Mouse (Mus musculus) adrenal gland, postnatal 36 days (tissue): ENCODE measurements at regions not wholly inside any gene's neighbourhood (a gene's known extent, or its start where the extent isn't known, plus 50 kb on each side); places are given as distances from the start of the nearest gene placed in this dataset.
"Not testable (repeated sequence)": the region's sequence is repeated elsewhere in the genome, so short reads cannot be mapped to it uniquely, and the experiment has no call there.

Experiments
- DNase-seq, 2 experiments: peaks; one replicate each; pipeline ENCODE4 v3.0.0; 2021; ENCODE audit warnings: mixed read lengths in 1 of 2

DNA sequence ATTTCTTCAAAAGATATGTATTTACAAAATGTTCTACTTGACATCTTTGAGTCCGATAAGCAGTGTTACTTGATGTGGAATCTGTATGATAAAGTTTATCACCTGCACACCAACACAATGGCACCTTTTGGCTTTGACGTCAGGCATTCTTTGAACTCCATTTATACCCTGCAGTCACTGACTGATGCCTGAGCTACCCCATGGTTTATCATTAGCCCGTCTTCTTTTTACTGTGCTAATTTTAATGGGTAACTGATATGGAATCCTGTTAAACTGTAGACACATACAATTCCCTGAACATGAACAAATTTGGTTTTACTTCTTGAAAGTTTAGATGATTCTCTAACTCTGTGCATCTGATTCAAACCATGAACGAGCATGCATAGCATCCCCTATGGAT lies 253.8 kb upstream of the Klf6 start:
- no peak for DNase-seq

DNA sequence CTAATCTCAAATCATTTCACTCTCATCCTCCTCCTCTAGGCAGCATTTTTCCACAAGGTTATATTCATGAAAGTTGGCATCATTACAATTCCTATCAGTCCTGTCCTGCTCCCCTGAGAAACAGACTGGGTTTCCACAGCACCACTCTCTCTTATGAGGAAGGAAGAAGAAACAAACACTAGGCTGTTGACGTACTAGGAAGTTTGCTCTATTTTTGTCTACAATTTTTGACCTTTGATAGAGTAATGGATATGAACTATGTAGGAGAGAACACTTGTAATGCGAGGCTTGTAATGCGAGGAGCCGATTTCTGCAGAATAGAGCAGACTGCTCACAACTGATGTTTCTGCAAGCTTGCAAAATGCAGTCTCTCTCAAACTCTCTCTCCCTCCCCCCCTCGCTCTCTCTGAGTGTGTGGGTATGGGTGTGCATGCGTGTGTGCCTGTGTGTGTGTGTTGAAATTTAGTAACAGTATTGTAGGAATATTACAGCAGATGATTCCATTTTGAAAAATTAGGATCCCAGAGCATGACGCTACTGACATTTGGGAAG lies 247.0 kb upstream of the Klf6 start:
- DNase-seq = peak in 1 of 2 experiments; percentile 6

DNA sequence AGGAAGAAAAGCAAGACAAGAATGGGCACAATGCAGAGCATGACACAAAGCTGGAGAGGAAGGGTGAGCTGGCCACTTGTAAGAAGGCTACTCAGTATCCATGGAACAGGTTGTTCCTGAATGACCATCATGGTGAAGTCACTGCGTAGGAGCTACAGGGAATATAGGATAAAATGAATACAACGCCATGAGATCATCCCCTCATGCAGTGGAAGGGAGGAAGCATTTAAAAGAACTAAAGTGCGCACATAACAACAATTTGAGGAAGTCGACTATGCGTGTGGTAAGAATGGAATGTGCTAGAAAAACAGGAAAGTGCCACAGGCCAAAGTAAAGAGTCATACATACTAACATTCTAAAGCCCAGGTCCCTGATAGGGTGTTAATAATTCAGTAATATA lies 246.4 kb upstream of the Klf6 start:
- no peak for DNase-seq

DNA sequence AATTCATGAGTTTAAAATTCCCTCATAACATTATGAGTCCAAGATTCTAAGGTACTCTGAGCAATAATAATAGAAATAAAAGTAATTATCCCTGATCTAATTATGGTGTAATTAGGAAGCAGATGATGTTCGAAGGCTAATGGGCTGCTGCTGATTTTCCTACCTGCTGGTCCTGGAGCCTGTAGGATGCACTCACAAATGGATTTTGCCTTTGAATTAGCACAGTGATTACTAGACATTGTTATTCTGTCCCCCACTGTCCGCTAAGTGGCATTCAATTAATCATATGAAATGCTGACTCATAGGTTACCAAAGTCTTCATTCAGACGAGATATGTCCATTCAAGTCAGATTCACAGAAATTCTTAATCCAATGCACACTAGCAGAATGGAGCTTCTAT lies 246.0 kb upstream of the Klf6 start:
- no peak for DNase-seq

DNA sequence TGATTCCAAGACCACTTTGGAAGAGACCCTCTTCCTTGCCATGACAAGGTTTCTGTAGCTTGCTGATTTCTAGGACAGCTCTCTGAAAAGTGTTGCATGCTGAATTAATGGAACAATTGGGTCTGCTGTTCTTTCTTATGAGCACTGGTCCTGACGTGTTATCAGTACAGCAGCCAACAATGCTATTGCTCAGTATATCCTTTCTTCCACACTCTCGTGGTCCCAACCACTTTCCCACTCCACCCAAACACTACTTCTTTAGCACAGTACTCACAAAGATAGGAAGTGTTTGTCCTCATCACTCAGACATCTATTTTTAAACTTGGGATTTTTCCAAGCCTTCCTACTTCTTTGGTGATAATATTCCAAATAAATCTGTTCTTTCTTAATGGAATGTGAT lies 233.2 kb upstream of the Klf6 start:
- DNase-seq = no peak

DNA sequence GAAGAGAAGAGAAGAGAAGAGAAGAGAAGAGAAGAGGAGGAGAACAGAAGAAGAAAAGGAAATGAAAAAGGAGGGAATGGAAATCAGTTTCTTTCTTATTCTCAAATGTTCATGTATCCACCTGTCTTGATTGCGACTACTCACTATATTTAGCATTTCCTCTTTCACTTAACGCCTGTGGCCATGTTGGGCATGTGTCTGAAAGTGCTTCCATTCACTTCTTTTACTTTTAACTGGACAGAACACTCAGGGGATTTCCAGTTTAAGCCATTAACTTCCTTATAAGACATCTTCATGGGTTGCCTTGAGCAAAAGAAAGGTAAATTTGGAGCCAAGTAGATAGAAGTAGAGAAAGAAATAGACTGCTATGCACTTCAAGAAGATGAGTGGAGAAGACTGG lies 226.3 kb upstream of the Klf6 start:
- DNase-seq = no peak

DNA sequence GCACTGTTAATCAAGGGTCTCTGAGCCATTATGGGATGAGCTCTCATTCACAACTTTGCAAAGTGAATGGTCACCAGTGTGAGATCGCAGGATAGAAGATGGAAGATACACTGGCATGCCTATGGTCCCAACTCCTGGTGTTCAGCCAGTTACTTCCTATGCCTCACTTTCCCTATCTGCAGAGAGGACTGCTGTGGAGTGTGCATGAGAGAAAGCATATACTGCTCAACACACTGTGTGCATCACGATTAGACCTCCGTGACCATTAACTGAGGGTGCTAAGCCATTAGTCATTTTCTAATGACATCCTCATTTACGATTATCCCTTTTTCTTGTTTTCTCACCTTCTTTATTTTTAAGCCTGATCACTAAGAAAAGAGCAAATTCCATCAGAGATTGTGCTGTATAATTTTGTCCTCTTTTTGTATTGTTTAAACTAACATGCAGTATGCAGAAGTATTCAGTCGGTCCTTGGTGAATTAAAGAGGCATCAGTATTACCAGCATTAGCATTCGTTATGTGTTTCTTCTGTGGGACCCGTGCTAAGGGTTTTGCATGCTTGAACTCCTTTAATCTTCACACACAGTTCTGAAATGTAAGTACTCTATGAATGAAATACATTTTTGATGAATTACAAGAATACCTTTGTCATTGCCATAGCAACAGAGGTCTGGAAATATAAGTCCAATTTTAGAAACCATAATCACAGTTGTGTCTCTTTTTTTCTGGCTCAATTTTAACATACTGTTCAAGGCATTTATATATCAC lies 219.4 kb upstream of the Klf6 start:
- DNase-seq = no peak

DNA sequence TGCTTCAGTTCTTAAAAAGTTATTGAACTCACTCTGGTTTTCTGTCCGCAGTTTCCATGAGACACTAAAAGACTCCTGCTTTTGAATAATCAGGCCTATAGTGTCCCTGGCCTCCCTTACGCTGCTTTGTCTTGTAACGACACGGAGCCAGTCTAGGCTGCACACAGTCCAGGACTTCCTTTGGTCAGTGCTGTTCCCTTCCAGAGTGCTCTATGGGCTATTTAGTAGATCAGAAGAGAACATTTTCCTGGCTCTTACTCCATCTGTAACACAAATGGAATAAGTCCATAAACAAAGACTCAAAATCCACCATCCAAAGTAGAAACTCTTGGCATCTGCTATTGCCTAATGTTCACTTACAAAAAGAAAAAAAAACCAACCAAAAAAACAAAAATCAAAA lies 213.0 kb upstream of the Klf6 start:
- no peak for DNase-seq

DNA sequence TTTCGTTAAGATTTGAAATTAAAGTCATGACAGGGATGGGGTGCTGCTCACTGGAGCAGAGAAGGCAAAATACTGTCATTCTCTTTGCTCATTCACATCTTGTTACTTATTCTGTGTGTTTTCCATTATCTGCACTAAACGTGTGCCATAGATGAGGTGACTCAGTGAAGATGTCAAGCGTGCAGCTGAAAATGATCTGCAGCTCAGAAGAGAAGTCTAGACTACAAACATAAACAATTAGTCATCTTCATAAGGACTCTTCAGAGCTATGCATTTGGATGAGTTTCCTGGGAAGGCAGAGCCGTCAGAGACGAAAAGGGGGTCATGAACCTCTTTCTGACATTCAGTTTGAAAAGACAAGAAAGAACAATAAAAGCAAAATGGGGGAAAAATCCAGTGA lies 203.7 kb upstream of the Klf6 start:
- no peak for DNase-seq

DNA sequence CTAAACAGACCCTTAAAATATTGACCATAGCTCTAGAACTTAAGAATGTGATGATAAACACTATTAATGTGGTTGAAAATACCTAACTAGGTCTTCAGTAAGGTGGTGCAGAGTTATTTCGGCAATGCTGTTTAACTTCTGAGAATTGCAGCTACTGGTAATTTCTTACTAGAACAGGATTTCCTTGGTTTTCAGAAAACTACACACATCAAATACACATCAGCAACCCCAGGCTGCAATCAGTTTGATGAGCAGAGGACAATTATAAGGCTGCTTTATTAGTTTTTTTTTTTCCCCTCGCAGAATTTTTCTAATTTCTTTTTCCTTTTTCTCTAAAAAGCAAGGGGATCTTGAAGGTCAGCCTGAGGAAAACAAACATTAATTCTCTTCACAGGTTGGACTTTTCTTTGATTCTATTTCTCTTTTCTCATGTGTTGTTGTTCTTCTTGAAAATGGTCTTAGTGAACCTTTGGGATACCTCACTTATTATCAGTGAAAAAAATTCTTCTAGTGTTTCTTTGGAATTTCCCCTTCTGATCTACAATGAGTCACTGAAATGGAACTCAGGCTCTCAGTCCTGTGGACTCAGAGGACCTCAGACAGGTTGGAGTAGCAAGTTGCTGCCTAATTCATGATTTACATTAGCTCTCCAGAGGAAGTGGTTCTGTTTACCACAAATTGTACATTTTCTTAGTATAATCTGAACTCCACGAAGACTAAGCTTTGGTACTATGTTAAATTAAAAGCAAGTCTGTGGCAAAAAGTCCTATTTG lies 194.9 kb upstream of the Klf6 start:
- DNase-seq = no peak

DNA sequence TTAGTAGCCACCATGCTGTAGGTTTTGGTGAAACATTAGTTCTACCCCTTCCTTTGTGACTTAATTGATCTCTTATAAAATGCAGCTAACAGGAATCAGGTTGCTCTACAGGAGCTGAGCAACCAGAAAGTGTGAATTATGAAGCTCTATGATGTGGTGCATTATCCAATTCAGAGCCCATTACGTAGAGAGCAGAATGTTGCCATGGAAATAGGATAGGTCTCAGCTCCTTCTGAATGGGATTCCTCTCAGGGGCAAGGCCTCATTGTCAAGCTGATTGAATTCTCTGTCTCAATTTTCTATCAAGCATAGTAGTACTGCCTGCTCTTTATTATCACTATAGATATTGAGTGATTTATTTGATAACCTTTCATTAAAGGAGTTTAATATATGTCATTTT lies 185.6 kb upstream of the Klf6 start:
- DNase-seq = no peak

DNA sequence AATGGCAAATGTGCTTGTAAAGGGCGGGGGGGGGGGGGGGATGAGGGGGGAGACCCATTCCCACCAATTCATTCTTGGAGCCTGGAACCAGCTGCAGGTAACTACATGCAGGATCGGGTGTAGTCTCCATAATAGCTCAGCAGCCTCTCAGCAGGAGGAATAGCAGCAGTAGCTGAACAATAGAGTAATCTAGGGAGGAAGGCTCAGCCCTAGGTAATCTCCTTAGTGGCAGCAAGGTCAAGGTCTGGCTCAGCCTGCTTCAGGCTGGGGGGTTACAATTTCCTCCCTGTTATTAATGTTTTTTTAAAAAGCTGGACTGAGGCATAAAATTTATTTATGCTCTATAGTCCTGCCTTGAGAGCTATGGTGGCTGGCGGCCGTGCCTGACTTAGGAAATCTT lies 171.2 kb upstream of the Klf6 start:
- no peak for DNase-seq

DNA sequence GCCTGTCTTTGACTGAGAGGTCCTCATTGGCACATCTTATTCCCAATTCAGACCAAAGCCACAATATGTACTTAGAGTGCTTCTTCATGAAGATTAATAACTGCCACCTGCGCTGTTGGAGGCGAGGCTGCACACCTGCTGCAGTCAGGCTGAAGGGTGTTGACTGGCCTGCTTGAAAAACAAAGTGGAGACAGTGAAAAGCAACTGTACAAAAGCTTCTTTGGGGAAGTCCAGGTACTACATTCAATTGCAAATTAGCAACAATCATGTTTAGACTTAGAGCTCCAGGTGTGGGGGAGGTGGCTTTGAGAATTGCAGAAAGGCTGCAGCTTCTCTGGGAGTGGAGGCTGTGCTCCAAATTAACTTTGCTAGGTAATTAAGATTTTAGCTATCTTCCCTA lies 170.6 kb upstream of the Klf6 start:
- not testable (repeated sequence) for DNase-seq

DNA sequence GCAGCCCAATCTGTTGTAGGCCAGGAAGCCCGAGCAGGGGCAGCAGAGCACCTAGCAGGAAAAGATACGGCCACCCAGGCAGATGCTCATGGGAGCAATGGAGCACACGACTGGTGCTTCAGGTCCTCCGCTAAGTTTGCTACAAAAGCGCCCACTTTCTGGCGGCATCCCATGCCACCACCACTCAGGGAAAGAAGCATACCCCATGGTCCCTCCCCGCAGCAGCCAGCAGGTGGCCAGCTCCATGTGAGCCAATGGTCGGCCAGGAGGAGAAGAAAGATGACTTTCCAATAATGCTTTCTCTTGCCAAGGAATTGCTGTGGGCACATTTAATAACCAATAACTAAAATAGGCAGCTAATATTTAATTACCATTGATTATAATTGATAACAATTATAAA lies 166.7 kb upstream of the Klf6 start:
- no peak for DNase-seq

DNA sequence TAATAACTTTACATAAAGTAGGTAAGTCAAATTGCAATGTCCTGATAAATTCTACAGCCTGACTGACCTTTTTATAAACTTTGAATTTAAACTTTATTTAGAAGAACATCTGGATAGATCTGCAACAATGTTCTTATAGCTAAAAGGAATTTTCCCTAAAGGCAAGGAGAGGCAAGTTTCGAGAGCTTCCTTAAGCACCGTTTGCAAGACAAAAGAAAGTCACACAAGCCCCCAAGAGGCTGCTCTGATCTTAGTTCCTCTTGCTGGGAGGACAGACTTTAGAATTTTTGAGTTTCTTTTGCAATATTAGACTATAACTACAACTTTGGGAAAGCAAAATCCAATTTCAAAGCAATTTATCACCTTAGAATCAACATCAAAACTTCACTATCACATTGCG lies 165.7 kb upstream of the Klf6 start:
- DNase-seq = not testable (repeated sequence)

DNA sequence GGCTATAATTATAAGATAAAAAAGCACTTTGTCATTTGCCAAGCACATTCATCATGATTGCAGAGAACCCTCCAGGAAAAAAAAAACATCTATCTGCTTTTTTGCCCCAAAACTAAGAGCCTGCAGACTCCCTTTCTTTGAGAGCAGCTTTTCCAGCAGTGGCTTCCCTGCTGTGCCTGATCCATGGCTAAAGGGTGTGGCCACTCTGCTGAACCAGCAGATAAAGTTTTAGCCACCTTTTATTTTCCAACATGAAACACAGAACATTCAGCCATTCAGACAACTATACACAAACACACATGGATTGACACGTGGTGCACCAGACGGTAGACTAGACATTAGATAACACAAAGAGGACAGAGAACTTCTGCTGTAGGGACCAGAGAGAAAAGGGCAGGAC lies 164.9 kb upstream of the Klf6 start:
- no peak for DNase-seq

DNA sequence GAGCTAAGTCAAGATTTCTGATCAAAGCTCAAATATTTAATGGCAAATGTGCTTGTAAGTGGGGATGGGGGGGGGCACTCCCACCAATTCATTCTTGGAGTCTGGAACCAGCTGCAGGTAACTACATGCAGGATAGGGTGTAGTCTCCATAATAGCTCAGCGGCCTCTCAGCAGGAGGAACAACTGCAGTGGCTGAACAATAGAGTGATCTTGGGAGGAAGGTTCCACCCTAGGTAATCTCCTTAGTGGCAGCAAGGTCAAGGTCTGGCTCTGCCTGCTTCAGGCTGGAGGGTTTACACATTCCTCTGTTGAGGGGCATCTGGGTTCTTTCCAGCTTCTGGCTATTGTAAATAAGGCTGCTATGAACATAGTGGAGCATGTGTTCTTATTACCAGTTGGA lies 164.0 kb upstream of the Klf6 start:
- DNase-seq = not testable (repeated sequence)

DNA sequence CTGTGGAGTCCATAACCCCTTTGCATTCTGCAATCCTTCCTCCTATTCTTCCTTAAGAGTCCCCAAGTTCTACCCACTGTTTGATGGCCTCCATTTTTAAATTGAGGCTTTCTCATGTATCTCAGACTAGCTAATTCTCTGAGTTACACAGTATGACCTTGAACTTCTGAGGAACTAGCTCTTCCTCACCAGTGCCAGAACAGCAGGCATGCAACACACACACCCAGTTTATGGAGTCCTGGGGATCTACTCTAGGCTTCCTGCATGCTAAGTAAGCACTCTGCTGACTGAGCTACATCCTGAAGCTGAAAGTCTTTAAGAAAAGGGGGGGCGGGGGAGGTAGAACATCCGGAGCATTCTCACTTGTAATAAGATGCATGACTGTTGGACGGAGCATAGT lies 159.2 kb upstream of the Klf6 start:
- no peak for DNase-seq

DNA sequence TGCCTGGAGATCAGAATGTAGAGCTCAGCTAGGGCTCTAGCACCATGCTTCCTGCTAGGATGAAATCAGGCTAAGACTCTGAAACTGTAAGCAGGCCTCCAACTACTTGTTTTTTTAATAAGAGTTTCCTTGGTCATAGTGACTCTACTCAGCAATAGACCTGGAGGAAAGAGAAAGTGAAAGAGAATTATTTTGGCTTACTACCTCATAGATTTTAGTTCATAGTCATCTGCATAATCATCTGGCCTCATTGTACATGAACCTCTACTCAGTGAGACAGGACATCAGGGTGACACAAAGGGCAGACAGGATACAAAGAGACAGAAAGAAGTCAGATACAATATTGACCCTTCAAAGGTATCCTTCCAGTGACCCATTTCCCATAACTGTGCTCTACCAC lies 156.3 kb upstream of the Klf6 start:
- DNase-seq = no peak

DNA sequence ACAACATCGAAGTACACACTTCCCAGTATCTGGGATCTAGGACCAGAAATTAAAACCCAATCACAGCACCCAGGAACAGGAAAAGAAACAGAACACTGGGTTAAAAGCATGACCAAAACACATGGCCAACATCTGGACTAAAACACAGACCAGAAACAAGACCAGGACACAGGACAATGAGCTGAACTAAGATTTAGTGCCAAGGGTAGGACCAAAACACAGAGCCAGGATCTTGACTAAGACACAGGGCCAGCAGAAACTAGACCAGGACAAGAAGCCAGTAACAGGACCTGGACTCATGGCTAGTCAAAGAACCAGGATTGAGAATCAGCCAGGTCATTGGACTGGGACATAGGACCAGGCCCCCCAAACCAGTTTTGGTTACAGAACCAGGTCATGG lies 149.6 kb upstream of the Klf6 start:
- DNase-seq = no peak

DNA sequence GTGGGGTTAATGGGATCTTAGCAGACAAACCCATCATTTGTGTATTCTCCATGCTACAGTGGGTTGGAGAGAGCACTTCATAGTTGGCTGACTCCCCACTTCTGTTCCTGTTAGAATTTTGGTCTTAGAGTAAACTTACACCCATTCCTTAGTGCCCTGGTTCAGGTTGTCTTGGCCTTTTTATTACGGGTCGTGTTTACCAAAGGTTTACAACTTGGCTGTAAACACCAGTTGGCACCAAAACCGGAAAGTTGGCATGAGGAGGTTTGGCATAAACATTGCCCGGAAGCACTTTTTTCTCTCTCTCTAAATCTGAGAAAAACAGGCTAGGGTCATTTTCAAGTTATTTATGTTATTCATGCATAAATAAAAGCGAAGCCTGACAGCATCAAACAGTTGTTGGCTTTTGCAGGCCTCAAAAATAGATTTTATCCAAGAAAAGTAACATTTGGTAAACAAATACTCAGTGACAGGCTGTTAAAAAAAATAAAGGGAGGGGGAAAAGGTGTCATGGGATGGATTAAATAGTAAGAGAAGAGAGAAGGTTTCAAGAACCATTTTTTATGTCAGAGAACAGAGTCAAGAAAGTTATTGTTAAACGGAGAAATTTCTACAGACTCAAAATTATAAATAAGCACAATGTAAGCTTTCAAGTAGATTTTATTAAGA lies 148.0 kb upstream of the Klf6 start:
- DNase-seq = no peak

DNA sequence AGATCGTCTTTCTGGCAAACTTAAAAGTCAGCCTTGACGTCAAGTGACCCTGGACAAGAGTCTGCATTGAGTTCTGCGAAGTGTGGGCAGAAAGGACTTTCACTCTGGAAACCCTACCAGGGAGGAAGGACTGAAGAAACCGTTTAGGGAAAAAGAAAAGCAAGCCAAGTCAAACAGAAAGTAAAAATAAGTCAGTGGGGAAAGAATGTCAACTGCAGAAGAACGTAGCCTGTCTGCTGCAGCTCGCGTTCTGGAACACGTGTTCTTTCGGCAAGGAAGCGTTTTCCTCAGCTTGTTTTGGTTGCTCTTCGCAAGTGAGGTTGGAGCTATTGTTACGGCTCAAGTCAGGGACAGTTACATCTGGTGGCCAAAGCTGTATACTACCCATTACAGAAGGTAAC lies 147.1 kb upstream of the Klf6 start:
- peak; percentile 26 to 39 for DNase-seq

DNA sequence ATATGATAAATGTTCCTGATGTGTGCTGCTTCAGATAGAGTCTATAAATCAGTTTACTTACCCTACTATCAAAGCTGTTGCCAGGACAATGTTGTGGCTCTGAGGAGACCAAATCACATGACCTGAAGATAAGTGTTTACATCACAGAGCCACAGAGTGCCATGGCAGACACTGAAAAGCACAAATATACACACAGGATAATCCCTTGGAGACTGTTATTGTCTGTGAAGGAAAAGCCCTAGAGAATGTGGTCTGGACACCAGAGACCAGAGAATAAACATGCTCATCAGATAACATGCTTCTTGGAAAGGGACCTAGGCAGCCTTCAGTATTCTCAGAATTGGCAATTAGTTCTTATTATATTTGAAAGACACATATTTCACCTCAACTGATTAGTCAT lies 146.5 kb upstream of the Klf6 start:
- no peak for DNase-seq
